Mouse (Mus musculus) liver, embryonic 14.5 days (tissue): ENCODE results near the gene Smim10l2a. TPM values are rescaled to one million over a fixed set of nuclear protein-coding genes. Genes with fewer than 3 reads are reported as not detected.

Experiments used
- ATAC-seq: fragments of 200-750 bp; cut with Nextera tagmentation; 2 replicates; pipeline ENCODE4 v1.8.0; 2017; ENCODE audit warnings: moderate number of reproducible peaks, mild to moderate bottlenecking, moderate library complexity; ENCODE audit not compliant: insufficient read depth
- DNase-seq, 3 experiments: peaks; one replicate each; pipeline ENCODE4 v3.0.0-alpha.2; 2012 to 2013; ENCODE audit warnings: low read depth in 3 of 3, low spot score in 3 of 3
- H3K27ac ChIP-seq: fragments of 300-500 bp; sonication (generic); 2 replicates; pipeline ENCODE4 v1.5.1; 2014; ENCODE audit warnings: moderate library complexity, mild to moderate bottlenecking, control low read depth, inconsistent platforms
- H3K27me3 ChIP-seq: fragments of 300-500 bp; sonication (generic); 2 replicates; pipeline ENCODE4 v1.6.1; 2014; ENCODE audit warnings: mild to moderate bottlenecking, low read length, moderate library complexity; ENCODE audit not compliant: control insufficient read depth, insufficient read depth
- H3K36me3 ChIP-seq: fragments of 300-500 bp; sonication (generic); replicated peaks from 2 replicates; pipeline ENCODE4 v1.6.1; 2014; ENCODE audit warnings: low read depth; ENCODE audit not compliant: control insufficient read depth, insufficient read depth
- H3K4me1 ChIP-seq, 2 experiments: fragments of 200-500 bp in 1 of 2; fragments of 300-500 bp in 1 of 2; sonication (generic) in 1 of 2; replicated peaks; 2 replicates each; pipeline ENCODE4 v1.6.1; 2012 to 2014; ENCODE audit warnings: antibody characterized with exemption in 1 of 2, inconsistent platforms in 1 of 2, low read length in 1 of 2; ENCODE audit not compliant: control insufficient read depth in 2 of 2, insufficient read depth in 2 of 2
- H3K4me2 ChIP-seq: fragments of 300-500 bp; sonication (generic); 2 replicates; pipeline ENCODE4 v1.6.1; 2014; ENCODE audit warnings: low read depth, mild to moderate bottlenecking, control low read depth, moderate library complexity
- H3K4me3 ChIP-seq, 2 experiments: fragments of 200-500 bp in 1 of 2; fragments of 300-500 bp in 1 of 2; sonication (generic) in 1 of 2; 2 replicates each; pipeline ENCODE4 v1.5.1; 2012 to 2014; ENCODE audit warnings: low read depth in 2 of 2, low read length in 2 of 2, mild to moderate bottlenecking in 2 of 2, control low read depth in 1 of 2, inconsistent platforms in 1 of 2, moderate library complexity in 1 of 2; ENCODE audit not compliant: insufficient read depth in 1 of 2
- H3K9ac ChIP-seq: fragments of 300-500 bp; sonication (generic); replicated peaks from 2 replicates; pipeline ENCODE4 v1.6.1; 2014; ENCODE audit warnings: mild to moderate bottlenecking, control low read depth, moderate library complexity
- H3K9me3 ChIP-seq: fragments of 300-500 bp; sonication (generic); 2 replicates; pipeline ENCODE4 v1.6.1; 2016; ENCODE audit warnings: low read length, mixed read lengths; ENCODE audit not compliant: control insufficient read depth
- CTCF ChIP-seq: IDR thresholded peaks from 2 replicates; pipeline ENCODE4 v1.5.1; 2016; ENCODE audit warnings: antibody characterized with exemption, low read depth, control low read depth
- EP300 ChIP-seq: IDR thresholded peaks from 2 replicates; pipeline ENCODE4 v1.6.1; 2016; ENCODE audit warnings: antibody characterized with exemption, low read depth
- WGBS: fragments of 180-500 bp; shearing (Covaris S2); extraction: QIAGEN DNeasy Blood & Tissue Kit; methylation state at CpG from one replicate; pipeline ENCODE4 v1.1.7; 2014; ENCODE audit not compliant: insufficient replicate concordance; 5-methylcytosine and 5-hydroxymethylcytosine counted together
- polyA plus RNA-seq, 2 experiments: library from polyadenylated mRNA; depleted of rRNA in 1 of 2; stranded (reverse) in 1 of 2; unstranded in 1 of 2; fragments of >200 nt; fragmentation: Nextera tagmentation in 1 of 2; extraction: Ambion mirVana in 1 of 2; gene quantifications; 2 replicates each; pipeline versions ENCODE4 v1.2.1 to v1.2.3; 2012 to 2014

The Smim10l2a gene
- polyA plus RNA-seq, 2 experiments: 0.18 to 0.25 TPM

DNA sequence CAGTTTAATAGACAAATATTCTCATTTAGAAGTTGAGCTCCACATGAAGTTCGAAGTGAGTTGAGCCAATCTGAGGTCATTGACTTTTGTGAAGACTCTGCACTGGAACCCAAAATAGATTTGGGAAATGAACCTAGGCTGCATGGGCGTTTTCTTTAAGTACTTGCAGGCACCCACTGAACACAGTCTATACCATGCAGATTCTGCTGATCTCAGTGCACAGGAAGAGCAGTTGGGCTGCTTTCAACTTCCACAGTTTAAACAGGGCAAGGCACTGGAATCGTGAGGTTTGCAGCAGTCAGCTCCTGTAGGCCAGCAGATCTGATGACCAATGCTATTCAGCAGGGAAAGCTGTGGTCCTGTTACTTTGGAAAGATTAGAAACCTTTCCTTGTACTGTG is 41.9 kb downstream of the Smim10l2a start:
- no peaks in the 10 kb centered on the region for H3K4me1 ChIP-seq
- no peak overlapping the region for H3K9ac ChIP-seq
- WGBS: 24% methylated on average over 3 of the region's 3 CpGs
- TF ChIP-seq EP300: no peak
- TF ChIP-seq CTCF: no peak
- no peak overlapping the region for H3K27ac ChIP-seq
- H3K36me3 ChIP-seq: no peaks in the 10 kb centered on the region
- no peaks in the 10 kb centered on the region for H3K27me3 ChIP-seq
- H3K4me2 ChIP-seq: no peak overlapping the region
- DNase-seq (no peak), ATAC-seq (no peak)
- no peak overlapping the region for H3K4me3 ChIP-seq
- H3K9me3 ChIP-seq: no peaks in the 10 kb centered on the region

DNA sequence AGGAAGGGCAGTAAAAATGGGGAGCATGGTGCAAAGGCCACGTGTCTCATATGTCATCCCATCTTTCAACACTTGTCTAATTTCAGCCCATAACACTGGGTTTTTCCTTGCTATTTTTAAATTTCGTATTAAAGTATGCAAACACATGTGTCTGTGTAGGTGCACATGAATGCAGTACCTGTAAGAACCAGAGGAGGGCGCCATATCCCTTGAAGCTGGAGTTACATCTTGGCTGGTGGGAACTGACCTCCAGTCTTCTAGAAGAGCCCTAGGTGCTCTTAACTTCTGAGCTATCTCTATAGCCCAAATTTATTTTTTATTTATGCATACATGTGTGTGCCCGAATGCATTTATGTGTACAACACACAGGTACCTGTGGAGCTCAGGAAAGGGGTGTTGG is 43.2 kb downstream of the Smim10l2a start:
- 46% methylated on average over 4 of the region's 4 CpGs for WGBS
- Histone ChIP-seq H3K9me3 (no peaks in the 10 kb centered on the region), H3K4me1 (no peaks in the 10 kb centered on the region), H3K4me3 (no peak overlapping the region), H3K36me3 (no peaks in the 10 kb centered on the region), H3K27ac (no peak overlapping the region), H3K27me3 (no peaks in the 10 kb centered on the region), H3K4me2 (no peak overlapping the region), H3K9ac (no peak overlapping the region)
- ATAC-seq (no peak), DNase-seq (no peak)
- TF ChIP-seq CTCF (peak; percentile 54; the same call in 1 of the 2 replicates), EP300 (no peak)

Other genes with a start within 250 kb of the Smim10l2a start
- gene 3830403N18Rik, start 238.0 kb upstream of the Smim10l2a start, polyA plus RNA-seq (2012; rRNA removed): 0.05 and 0.31 TPM in 2 replicates
- 0.61 and 0.68 TPM in 2 replicates for gene 3830403N18Rik, start 238.0 kb upstream of the Smim10l2a start, polyA plus RNA-seq (2014; fragmentation: Nextera tagmentation; extraction: Ambion mirVana)
- not detected in 2 replicates for gene Gm773, start 161.7 kb upstream of the Smim10l2a start, polyA plus RNA-seq (2012; rRNA removed)
- gene Gm773, start 161.7 kb upstream of the Smim10l2a start, polyA plus RNA-seq (2014; fragmentation: Nextera tagmentation; extraction: Ambion mirVana): not detected in 2 replicates
- 0.36 and 0.48 TPM in 2 replicates for gene Zfp449, start 28.2 kb upstream of the Smim10l2a start, polyA plus RNA-seq (2012; rRNA removed)
- 0.64 and 0.70 TPM in 2 replicates for gene Zfp449, start 28.2 kb upstream of the Smim10l2a start, polyA plus RNA-seq (2014; fragmentation: Nextera tagmentation; extraction: Ambion mirVana)
- not detected in 2 replicates for gene Gm2174, start 73.4 kb downstream of the Smim10l2a start, polyA plus RNA-seq (2012; rRNA removed)
- gene Gm2174, start 73.4 kb downstream of the Smim10l2a start, polyA plus RNA-seq (2014; fragmentation: Nextera tagmentation; extraction: Ambion mirVana): 2.0 and 2.1 TPM in 2 replicates
- gene Ints6l, start 80.3 kb downstream of the Smim10l2a start, polyA plus RNA-seq (2012; rRNA removed): 47.2 and 79.7 TPM in 2 replicates
- 35.0 and 36.4 TPM in 2 replicates for gene Ints6l, start 80.3 kb downstream of the Smim10l2a start, polyA plus RNA-seq (2014; fragmentation: Nextera tagmentation; extraction: Ambion mirVana)
- gene Gm10477, start 150.2 kb downstream of the Smim10l2a start, polyA plus RNA-seq (2012; rRNA removed): not detected in 2 replicates
- not detected in 2 replicates for gene Gm10477, start 150.2 kb downstream of the Smim10l2a start, polyA plus RNA-seq (2014; fragmentation: Nextera tagmentation; extraction: Ambion mirVana)
- gene Gm648, start 175.0 kb downstream of the Smim10l2a start, polyA plus RNA-seq (2012; rRNA removed): 0.04 TPM in 1 of 2 replicates, not detected in the other
- gene Gm648, start 175.0 kb downstream of the Smim10l2a start, polyA plus RNA-seq (2014; fragmentation: Nextera tagmentation; extraction: Ambion mirVana): not detected in 2 replicates
- 3.7 and 5.1 TPM in 2 replicates for gene Mmgt1, start 223.5 kb downstream of the Smim10l2a start, polyA plus RNA-seq (2012; rRNA removed)
- gene Mmgt1, start 223.5 kb downstream of the Smim10l2a start, polyA plus RNA-seq (2014; fragmentation: Nextera tagmentation; extraction: Ambion mirVana): 8.5 and 8.7 TPM in 2 replicates
- gene Slc9a6, start 235.2 kb downstream of the Smim10l2a start, polyA plus RNA-seq (2012; rRNA removed): 2.8 and 3.4 TPM in 2 replicates
- 2.5 and 4.0 TPM in 2 replicates for gene Slc9a6, start 235.2 kb downstream of the Smim10l2a start, polyA plus RNA-seq (2014; fragmentation: Nextera tagmentation; extraction: Ambion mirVana)